Mouse (Mus musculus) limb, embryonic 11.5 days (tissue): ENCODE data around the gene Tcf20. TPM values are rescaled to one million over a fixed set of nuclear protein-coding genes. Genes with fewer than 3 reads are reported as not detected.

Experiments
- ATAC-seq: fragments of 200-750 bp; cut with Nextera tagmentation; 2 replicates; pipeline ENCODE4 v1.8.0; 2017; ENCODE audit warnings: low read depth; ENCODE audit not compliant: insufficient number of reproducible peaks, low FRiP score, low TSS enrichment
- DNase-seq: peaks from one replicate; pipeline ENCODE4 v3.0.0-alpha.2; 2015; ENCODE audit warnings: low spot score
- H3K27ac ChIP-seq: fragments of 300-500 bp; sonication (generic); replicated peaks from 2 replicates; pipeline ENCODE4 v1.5.1; 2014; ENCODE audit warnings: low read depth, mild to moderate bottlenecking, low read length
- H3K27me3 ChIP-seq: fragments of 300-500 bp; sonication (generic); 2 replicates; pipeline ENCODE4 v1.6.1; 2014; ENCODE audit warnings: mild to moderate bottlenecking, low read length, mixed read lengths; ENCODE audit not compliant: control insufficient read depth, insufficient read depth
- H3K36me3 ChIP-seq: fragments of 300-500 bp; sonication (generic); 2 replicates; pipeline ENCODE4 v1.6.1; 2014; ENCODE audit warnings: mild to moderate bottlenecking, low read length, moderate library complexity, mixed read lengths; ENCODE audit not compliant: control insufficient read depth, insufficient read depth
- H3K4me1 ChIP-seq: fragments of 300-500 bp; sonication (generic); 2 replicates; pipeline ENCODE4 v1.6.1; 2014; ENCODE audit warnings: low read length, mixed read lengths; ENCODE audit not compliant: control insufficient read depth, insufficient read depth
- H3K4me2 ChIP-seq: fragments of 300-500 bp; sonication (generic); 2 replicates; pipeline ENCODE4 v1.6.1; 2014; ENCODE audit warnings: low read depth, mild to moderate bottlenecking, moderate library complexity; ENCODE audit not compliant: severe bottlenecking
- H3K4me3 ChIP-seq: fragments of 300-500 bp; sonication (generic); 2 replicates; pipeline ENCODE4 v1.5.1; 2014; ENCODE audit warnings: low read depth, low read length
- H3K9ac ChIP-seq: fragments of 300-500 bp; sonication (generic); 2 replicates; pipeline ENCODE4 v1.6.1; 2014; ENCODE audit warnings: mild to moderate bottlenecking, low read length
- H3K9me3 ChIP-seq: fragments of 300-500 bp; sonication (generic); 2 replicates; pipeline ENCODE4 v1.6.1; 2016; ENCODE audit warnings: low read length; ENCODE audit not compliant: control insufficient read depth
- WGBS: fragments of 180-500 bp; shearing (Covaris S2); extraction: QIAGEN DNeasy Blood & Tissue Kit; methylation state at CpG from one replicate; pipeline ENCODE4 v1.1.7; 2014; 5-methylcytosine and 5-hydroxymethylcytosine counted together
- polyA plus RNA-seq: library from polyadenylated mRNA; unstranded; fragments of >200 nt; fragmentation: Nextera tagmentation; extraction: Ambion mirVana; gene quantifications from 2 replicates; pipeline ENCODE4 v1.2.1, GENCODE M21; 2014

Gene Tcf20
- polyA plus RNA-seq, 1 experiment from 2014 or later: 12.3 TPM

DNA sequence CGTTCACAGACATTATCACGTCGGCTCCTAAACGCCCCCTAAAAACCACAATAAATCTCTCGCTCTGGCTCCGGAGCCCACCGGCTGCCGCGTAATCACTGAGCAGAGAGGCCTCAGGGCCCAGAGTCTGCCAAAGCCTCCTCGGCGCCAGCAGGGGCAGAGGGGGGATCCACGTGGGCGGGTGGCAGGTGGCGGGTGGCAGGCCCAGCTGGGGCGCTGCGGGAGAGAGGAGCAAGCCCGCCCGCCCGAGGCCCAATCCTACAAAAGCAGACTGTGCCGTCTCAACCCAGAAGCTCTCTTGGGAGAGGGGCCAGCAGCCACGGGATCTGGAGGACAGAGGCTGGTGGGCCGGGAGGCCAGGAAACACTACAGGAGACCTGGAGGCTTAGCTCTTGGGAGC lies 19.2 kb downstream of the Tcf20 start:
- Histone ChIP-seq H3K4me1 (peaks cover 25% of the 10 kb centered on the region), H3K9ac (0 out of 2 replicates have a peak overlapping the region, but pooled peaks have one; percentile 18), H3K27ac (peak overlapping the region; percentile 59), H3K9me3 (no peaks in the 10 kb centered on the region), H3K27me3 (0 out of 2 replicates have a peak, but pooled peaks cover 3% of the 10 kb centered on the region), H3K36me3 (no peaks in the 10 kb centered on the region), H3K4me2 (peak overlapping the region; percentile 40), H3K4me3 (peak overlapping the region; percentile 15; the same call in 1 of the 2 replicates)
- DNase-seq (peak; percentile 73), ATAC-seq (0 out of 2 replicates have a peak, but pooled peaks have one; percentile 11)
- whole genome bisulfite sequencing: 1% methylated on average over 22 of the region's 22 CpGs

- ATAC-seq: no peak
- H3K27me3 ChIP-seq: peaks cover 3% of the 10 kb centered on the region; the same call in 1 of the 2 replicates
Measured at GRCm38 (mm10) chr15:82967947-82968346, 19.7 kb downstream of the Tcf20 start.

GRCm38 (mm10) chr15:82964266-82964825 lies 23.3 kb downstream of the Tcf20 start:
- Histone ChIP-seq H3K27me3 (peaks cover 15% of the 10 kb centered on the region; the same call in 1 of the 2 replicates), H3K4me1 (peaks cover 50% of the 10 kb centered on the region), H3K9ac (no peak overlapping the region), H3K9me3 (no peaks in the 10 kb centered on the region), H3K36me3 (no peaks in the 10 kb centered on the region), H3K27ac (no peak overlapping the region), H3K4me3 (0 out of 2 replicates have a peak overlapping the region, but pooled peaks have one; percentile 53), H3K4me2 (peak overlapping the region; percentile 88; the same call in 1 of the 2 replicates)
- DNase-seq (peak; percentile 40), ATAC-seq (no peak)
- 69% methylated on average over 14 of the region's 14 CpGs for WGBS

More at GRCm38 (mm10) chr15:82967947-82968346, 19.7 kb downstream of the Tcf20 start:
- H3K27ac ChIP-seq: peak overlapping the region; percentile 59
- H3K4me3 ChIP-seq: peak overlapping the region; percentile 15; the same call in 1 of the 2 replicates
- no peak for DNase-seq
- no peaks in the 10 kb centered on the region for H3K36me3 ChIP-seq
- 18% methylated on average over 6 of the region's 6 CpGs for WGBS
- peaks cover 28% of the 10 kb centered on the region for H3K4me1 ChIP-seq
- H3K9me3 ChIP-seq: no peaks in the 10 kb centered on the region
- 0 out of 2 replicates have a peak overlapping the region, but pooled peaks have one; percentile 18 for H3K9ac ChIP-seq
- H3K4me2 ChIP-seq: peak overlapping the region; percentile 40

DNA sequence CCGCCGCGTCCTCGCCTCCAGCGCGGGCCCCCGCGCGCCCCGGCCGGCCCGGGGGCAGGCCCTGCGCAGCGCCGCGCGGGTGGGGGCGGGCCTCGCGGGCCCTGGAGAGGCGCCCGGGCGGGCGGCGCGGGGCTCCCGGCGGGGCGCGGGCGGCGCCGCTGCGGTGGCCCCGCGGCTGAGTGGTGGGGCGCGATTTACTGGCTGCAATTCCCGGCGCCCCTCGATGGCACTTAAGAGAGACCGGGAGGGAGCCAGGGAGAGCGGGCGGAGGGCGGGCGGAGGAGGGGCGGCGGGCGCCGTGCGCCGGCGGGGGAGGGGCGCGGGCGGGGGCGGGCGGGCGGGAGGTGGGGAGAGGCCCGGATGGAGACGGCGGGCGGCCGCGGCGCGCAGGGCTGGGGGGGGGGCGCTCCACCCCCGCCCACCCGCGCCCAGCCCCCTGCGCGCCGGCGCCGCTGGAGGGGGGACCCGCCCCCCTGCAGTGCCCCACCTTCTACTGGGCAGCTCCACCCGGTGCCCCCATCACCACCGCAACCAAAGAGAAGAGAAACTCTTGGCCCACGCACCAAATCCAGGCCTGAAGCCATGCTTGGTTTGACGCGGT lies 24.0 kb downstream of the Tcf20 start:
- under 1% methylated on average over 13 of the region's 82 CpGs for WGBS
- Histone ChIP-seq H3K4me2 (peak overlapping the region; percentile 88), H3K27ac (peak overlapping the region; percentile 77), H3K9me3 (no peaks in the 10 kb centered on the region), H3K27me3 (peaks cover 15% of the 10 kb centered on the region; the same call in 1 of the 2 replicates), H3K9ac (peak overlapping the region; percentile 78), H3K4me1 (peaks cover 48% of the 10 kb centered on the region), H3K36me3 (no peaks in the 10 kb centered on the region), H3K4me3 (peak overlapping the region; percentile 53; the same call in 1 of the 2 replicates)
- DNase-seq: peak; percentile 54
- no peak for ATAC-seq

GRCm38 (mm10) chr15:82963090-82963489 lies 24.6 kb downstream of the Tcf20 start:
- Histone ChIP-seq H3K4me3 (peak overlapping the region; percentile 53), H3K4me2 (peak overlapping the region; percentile 88), H3K36me3 (no peaks in the 10 kb centered on the region), H3K27ac (peak overlapping the region; percentile 77), H3K9ac (peak overlapping the region; percentile 78), H3K9me3 (no peaks in the 10 kb centered on the region), H3K4me1 (peaks cover 48% of the 10 kb centered on the region), H3K27me3 (peaks cover 15% of the 10 kb centered on the region; the same call in 1 of the 2 replicates)
- 3% methylated on average over 37 of the region's 39 CpGs for WGBS
- peak; percentile 57 for DNase-seq
- ATAC-seq: no peak

GRCm38 (mm10) chr15:82962536-82962935 lies 25.1 kb downstream of the Tcf20 start:
- Histone ChIP-seq H3K27me3 (peaks cover 15% of the 10 kb centered on the region; the same call in 1 of the 2 replicates), H3K4me1 (peaks cover 47% of the 10 kb centered on the region), H3K36me3 (no peaks in the 10 kb centered on the region), H3K9me3 (no peaks in the 10 kb centered on the region), H3K4me3 (peak overlapping the region; percentile 53), H3K4me2 (peak overlapping the region; percentile 88), H3K27ac (no peak overlapping the region), H3K9ac (no peak overlapping the region)
- WGBS: 34% methylated on average over 4 of the region's 4 CpGs
- DNase-seq (peak; percentile 36), ATAC-seq (no peak)

DNA sequence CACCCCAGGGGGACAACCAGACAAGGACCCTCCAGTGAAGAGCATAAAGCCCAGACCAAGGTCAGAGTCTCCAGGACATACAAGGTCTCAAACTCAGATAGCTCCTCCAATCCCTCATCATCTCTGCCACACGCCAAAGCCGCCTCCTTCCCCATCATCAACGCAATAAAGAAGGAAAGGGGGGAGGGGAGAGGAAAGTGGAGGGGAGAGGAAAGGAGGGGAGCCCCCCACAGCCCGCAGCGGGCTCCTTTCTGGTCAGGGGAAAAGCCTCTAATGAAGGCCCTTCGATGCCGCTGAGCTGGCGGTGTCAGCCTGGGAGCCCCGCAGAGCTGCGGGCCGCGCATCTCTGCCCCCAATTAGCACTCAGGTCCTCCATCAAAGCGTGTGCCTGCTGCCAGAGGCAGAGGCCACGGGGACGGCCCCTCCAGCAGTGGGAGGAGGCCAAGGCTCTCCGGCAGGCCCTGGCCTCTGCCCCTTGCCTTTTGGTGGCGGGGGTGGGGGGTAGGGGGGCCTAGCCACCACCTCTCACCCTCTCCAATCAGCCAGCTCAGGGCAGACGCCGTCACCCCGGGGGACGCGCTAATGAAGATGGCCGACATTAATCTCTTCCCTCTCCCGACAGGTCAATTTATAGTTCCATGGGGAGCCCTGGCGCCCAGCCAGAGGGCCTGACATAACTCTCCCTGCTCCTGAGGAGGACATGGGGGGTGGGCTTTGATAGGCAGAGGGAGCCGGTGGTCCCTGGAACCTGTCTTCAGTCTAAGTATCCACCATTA lies 26.7 kb downstream of the Tcf20 start:
- 0% methylated on average over 26 of the region's 26 CpGs for WGBS
- H3K4me3 ChIP-seq: peak overlapping the region; percentile 20
- ATAC-seq: no peak

DNA sequence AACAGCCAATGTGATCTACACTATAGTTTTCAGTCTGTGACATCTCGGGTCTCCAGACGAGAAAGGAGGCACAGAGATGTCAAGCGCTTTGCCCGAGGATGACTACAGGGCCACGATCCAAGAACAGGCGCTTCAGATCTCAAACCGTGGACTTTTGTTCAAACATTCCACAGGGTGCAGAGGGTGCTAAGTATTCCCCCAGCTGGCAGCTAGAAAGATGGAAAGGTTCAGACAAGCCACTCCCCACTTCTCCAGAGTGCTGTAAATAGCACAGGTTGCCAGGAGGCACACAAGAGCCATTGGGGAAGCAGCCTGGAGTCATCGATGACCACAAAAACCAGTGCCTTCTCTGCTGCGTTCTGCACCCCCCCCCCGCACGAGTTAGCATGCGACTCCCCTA lies 28.5 kb downstream of the Tcf20 start:
- H3K9ac ChIP-seq: no peak overlapping the region
- H3K27ac ChIP-seq: no peak overlapping the region
- H3K4me3 ChIP-seq: no peak overlapping the region
- no peak for DNase-seq
- 57% methylated on average over 12 of the region's 12 CpGs for WGBS
- no peaks in the 10 kb centered on the region for H3K9me3 ChIP-seq
- H3K27me3 ChIP-seq: peaks cover 17% of the 10 kb centered on the region; the same call in 1 of the 2 replicates
- H3K4me1 ChIP-seq: peaks cover 48% of the 10 kb centered on the region
- H3K36me3 ChIP-seq: no peaks in the 10 kb centered on the region; the same call in 1 of the 2 replicates
- ATAC-seq: no peak
- no peak overlapping the region for H3K4me2 ChIP-seq

More for the DNA sequence above, 26.7 kb downstream of the Tcf20 start:
- Histone ChIP-seq H3K36me3 (no peaks in the 10 kb centered on the region), H3K27me3 (peaks cover 15% of the 10 kb centered on the region; the same call in 1 of the 2 replicates), H3K4me1 (peaks cover 47% of the 10 kb centered on the region), H3K4me2 (peak overlapping the region; percentile 65), H3K9me3 (no peaks in the 10 kb centered on the region), H3K9ac (peak overlapping the region; percentile 2; the same call in 1 of the 2 replicates), H3K27ac (no peak overlapping the region)
- peak; percentile 50 for DNase-seq
